Mouse (Mus musculus) kidney, adult 2 months (tissue): ENCODE data around the gene Prmt1. TPM values are rescaled to one million over a fixed set of nuclear protein-coding genes. Genes with fewer than 3 reads are reported as not detected.

Experiments used
- DNase-seq: peaks from one replicate; pipeline ENCODE4 v3.0.0; 2021
- H3K27ac ChIP-seq: fragments of 200-500 bp; 2 replicates; pipeline ENCODE4 v1.5.1; 2012; ENCODE audit warnings: low read depth, low read length, control low read depth, inconsistent platforms; ENCODE audit not compliant: insufficient read depth
- H3K27me3 ChIP-seq: fragments of 200-500 bp; replicated peaks from 2 replicates; pipeline ENCODE4 v1.6.1; 2012; ENCODE audit warnings: mild to moderate bottlenecking, moderate library complexity, low read length, inconsistent platforms; ENCODE audit not compliant: control insufficient read depth, insufficient read depth
- H3K36me3 ChIP-seq: fragments of 200-500 bp; 2 replicates; pipeline ENCODE4 v1.6.1; 2012; ENCODE audit warnings: mild to moderate bottlenecking, moderate library complexity, low read length, inconsistent platforms; ENCODE audit not compliant: control insufficient read depth, insufficient read depth
- H3K4me1 ChIP-seq: fragments of 200-500 bp; 2 replicates; pipeline ENCODE4 v1.6.1; 2011; ENCODE audit warnings: low read length; ENCODE audit not compliant: control insufficient read depth, insufficient read depth
- H3K4me3 ChIP-seq: fragments of 200-500 bp; 2 replicates; pipeline ENCODE4 v1.5.1; 2011; ENCODE audit warnings: mild to moderate bottlenecking, low read depth, low read length, control low read depth; ENCODE audit not compliant: insufficient read depth
- CTCF ChIP-seq: fragments of 200-500 bp; conservative IDR thresholded peaks from 2 replicates; pipeline ENCODE4 v1.5.1; 2011; ENCODE audit warnings: low read depth, mild to moderate bottlenecking, control low read depth, low read length, moderate library complexity, mixed read lengths; ENCODE audit not compliant: insufficient read depth, insufficient read length
- POLR2A ChIP-seq: fragments of 200-500 bp; IDR thresholded peaks from one replicate; pipeline ENCODE4 v1.6.1; 2011; ENCODE audit warnings: low read depth, low read length, control low read depth
- WGBS: fragments of 180-500 bp; shearing (Covaris S2); methylation state at CpG from one replicate; pipeline ENCODE4 v1.1.7; 2018; 5-methylcytosine and 5-hydroxymethylcytosine counted together
- polyA plus RNA-seq: library from polyadenylated mRNA; depleted of rRNA; stranded (reverse); fragments of >200 nt; gene quantifications from 2 replicates; pipeline ENCODE4 v1.2.3, GENCODE M21; 2012; rRNA removed

Gene Prmt1
- 89.9 and 95.4 TPM in 2 replicates for polyA plus RNA-seq

DNA sequence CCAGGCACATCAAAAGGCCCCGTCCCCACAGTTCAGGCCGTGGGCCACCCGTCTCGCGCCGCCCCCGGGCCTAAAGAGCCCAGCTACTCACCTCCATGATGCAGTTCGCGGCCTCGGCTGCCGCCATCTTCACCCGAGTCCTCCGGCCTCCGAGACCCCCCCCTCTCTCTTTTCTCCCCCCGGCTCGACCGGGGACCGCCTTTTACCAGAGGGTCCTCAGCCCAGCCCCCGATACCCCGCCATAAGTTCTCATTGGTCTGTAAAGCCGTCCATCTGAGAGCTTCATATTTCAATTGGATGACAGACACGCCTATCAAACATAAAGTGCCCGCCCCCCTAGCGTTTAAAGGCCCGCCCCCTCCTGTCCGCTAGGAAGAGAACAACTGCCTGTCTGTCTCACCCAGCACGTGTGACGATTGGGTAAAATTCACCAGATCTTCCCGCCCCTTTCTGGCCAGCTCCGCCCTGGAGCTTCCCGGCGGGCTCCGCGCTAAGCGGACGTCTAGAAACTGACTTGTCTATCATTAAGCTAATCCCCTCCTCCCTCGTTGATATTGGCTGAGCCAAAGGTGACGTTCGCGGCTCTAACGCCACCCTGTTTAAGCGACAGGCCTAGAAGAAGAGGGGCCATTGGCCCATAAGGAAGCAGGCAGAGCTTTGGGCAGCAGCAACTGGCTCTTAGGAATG, at the start of gene Prmt1:
Gene Prmt1, minus strand, starts transcription at position 377 of the 687 bp plus-strand sequence.
- H3K36me3 ChIP-seq = peaks cover 2% of the 10 kb centered on the region; the same call in 1 of the 2 replicates
- no peaks in the 10 kb centered on the region for H3K27me3 ChIP-seq
- H3K27ac ChIP-seq = peak within 1 kb of the TSS; percentile 65
- peaks cover 8% of the 10 kb centered on the region; the same call in 1 of the 2 replicates for H3K4me1 ChIP-seq
- no peak for TF ChIP-seq POLR2A
- TF ChIP-seq CTCF = no peak
- H3K4me3 ChIP-seq = peak within 1 kb of the TSS; percentile 93
- WGBS = under 1% methylated on average over 42 of the region's 42 CpGs
- DNase-seq = peak; percentile 100

DNA sequence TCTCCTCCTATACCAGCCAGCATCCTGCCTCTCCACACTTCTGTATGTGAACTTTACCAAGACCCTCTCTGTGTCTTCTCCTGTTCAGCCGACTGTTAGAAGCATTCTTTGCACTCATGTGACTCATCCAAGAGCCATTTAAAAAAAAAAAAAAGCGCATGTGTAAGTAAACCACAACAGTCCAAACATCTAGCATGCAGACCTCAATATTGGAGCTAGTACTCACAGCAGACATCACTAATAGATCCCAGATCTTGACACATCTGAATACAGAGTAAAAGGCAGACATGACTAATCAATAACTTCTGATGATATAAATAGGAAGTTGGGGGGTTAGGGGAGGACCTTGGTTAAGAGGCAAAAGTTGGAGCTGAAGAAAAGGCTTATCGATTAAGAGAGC, 49.3 kb upstream of the Prmt1 start:
- no peaks in the 10 kb centered on the region for H3K27me3 ChIP-seq
- no peak overlapping the region for H3K4me3 ChIP-seq
- H3K27ac ChIP-seq = no peak overlapping the region
- DNase-seq = no peak
- H3K36me3 ChIP-seq = peaks cover 6% of the 10 kb centered on the region
- H3K4me1 ChIP-seq = no peaks in the 10 kb centered on the region
- 83% methylated on average over 3 of the region's 3 CpGs for whole genome bisulfite sequencing
- no peak for TF ChIP-seq POLR2A
- TF ChIP-seq CTCF = no peak

DNA sequence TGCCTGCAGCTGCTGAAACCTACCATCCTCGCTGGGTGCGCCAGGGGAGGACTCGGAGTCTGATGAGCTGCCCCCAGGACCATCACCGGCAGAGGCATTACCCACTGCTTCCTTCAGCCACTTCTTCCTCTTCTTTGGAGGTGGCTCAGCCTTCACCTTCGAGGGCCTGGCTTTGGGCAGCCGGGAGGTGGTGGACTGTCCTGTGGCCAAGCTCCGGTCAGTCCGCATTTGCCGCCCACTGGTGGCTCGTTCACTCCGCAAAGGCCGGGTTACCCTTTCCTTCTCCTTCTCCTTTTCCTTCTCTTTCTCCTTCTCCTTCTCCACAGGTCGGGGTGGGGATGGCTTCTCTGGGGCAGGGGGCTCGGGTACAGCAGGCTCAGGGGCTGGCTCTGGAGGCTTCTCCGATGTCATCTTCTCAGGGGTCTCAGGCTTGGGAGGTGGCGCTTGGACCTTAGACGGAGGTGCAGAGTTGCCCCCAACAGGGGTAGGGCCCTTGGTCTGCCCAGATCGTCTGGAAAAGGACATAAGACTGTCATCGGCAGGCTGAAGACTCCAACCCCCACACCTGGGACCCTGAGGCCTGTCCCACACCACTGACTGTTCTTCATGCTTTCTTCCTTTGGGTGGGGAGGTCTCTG, 47.5 kb upstream of the Prmt1 start:
- H3K27ac ChIP-seq = no peak overlapping the region
- H3K36me3 ChIP-seq = peaks cover 7% of the 10 kb centered on the region
- DNase-seq = no peak
- WGBS = 91% methylated on average over 19 of the region's 19 CpGs
- TF ChIP-seq POLR2A (no peak), CTCF (no peak)
- no peaks in the 10 kb centered on the region for H3K4me1 ChIP-seq
- H3K4me3 ChIP-seq = no peak overlapping the region
- no peaks in the 10 kb centered on the region for H3K27me3 ChIP-seq

DNA sequence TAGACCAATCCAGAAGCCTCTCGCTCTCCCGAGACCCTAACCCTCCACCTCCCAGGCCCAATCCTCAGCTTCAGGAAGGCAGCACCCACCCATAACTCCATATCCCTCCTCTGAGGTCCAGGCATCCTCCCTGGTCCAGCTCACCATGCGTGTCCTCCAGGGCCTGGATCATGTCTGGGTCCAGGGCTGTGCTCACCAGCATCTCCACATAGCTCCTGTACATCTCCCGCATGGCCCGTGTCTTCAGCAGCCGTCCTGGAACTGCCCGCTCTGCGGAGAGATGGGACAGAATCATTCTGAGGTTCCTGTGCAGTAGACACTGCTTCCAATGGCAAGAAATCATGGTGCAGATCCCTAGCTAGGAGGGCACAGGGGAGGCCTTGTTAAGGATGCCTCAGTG, 44.5 kb upstream of the Prmt1 start:
- no peak for DNase-seq
- Histone ChIP-seq H3K27ac (no peak overlapping the region), H3K27me3 (no peaks in the 10 kb centered on the region), H3K36me3 (peaks cover 7% of the 10 kb centered on the region), H3K4me1 (no peaks in the 10 kb centered on the region), H3K4me3 (no peak overlapping the region)
- 96% methylated on average over 8 of the region's 8 CpGs for WGBS
- TF ChIP-seq POLR2A = no peak

DNA sequence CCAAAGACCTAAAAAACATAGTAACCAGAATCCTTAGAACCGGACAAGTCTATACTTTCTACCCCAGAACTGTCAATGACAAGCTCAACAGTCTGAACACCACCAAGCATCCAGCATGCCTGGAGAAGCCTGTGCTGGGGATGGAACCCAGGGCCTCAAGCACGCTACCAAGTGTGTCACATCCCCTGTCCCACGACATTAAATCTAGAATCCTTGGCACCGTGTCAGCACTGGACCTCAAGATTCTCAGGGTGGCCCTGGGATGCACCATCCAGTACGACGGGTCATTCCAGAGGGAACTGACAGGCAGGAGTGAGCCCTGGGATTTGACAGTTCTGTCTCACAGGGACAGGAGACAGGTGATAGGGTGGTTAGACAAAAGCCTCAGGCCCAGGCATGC, 43.6 kb upstream of the Prmt1 start:
- no peak for DNase-seq
- Histone ChIP-seq H3K36me3 (peaks cover 7% of the 10 kb centered on the region), H3K27me3 (no peaks in the 10 kb centered on the region), H3K4me1 (no peaks in the 10 kb centered on the region), H3K4me3 (no peak overlapping the region), H3K27ac (no peak overlapping the region)
- 88% methylated on average over 6 of the region's 6 CpGs for WGBS
- no peak for TF ChIP-seq POLR2A
- no peak for TF ChIP-seq CTCF

DNA sequence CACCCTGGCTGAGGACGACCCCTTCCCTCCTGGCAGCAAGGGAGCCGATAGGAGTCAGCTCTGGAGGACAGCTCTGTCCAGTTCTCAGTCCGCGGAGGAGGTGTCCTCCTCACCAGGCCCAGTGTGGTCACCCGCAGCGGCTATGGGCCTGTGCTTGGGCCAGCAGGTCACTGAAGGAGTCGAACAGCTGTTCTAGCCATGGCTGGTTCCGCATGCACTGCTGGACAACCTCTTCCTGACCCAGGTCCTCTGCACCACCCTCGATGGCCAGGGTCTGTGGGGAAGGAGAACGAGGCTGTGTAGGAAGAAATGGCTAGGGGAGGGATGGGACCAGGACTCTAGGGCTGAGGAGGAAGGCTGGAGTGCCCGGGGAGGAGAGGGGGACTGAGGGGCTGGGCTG, 42.0 kb upstream of the Prmt1 start:
- Histone ChIP-seq H3K4me3 (no peak overlapping the region), H3K4me1 (no peaks in the 10 kb centered on the region), H3K27me3 (no peaks in the 10 kb centered on the region), H3K27ac (no peak overlapping the region), H3K36me3 (peaks cover 1% of the 10 kb centered on the region)
- DNase-seq = no peak
- no peak for TF ChIP-seq POLR2A
- TF ChIP-seq CTCF = no peak
- 70% methylated on average over 11 of the region's 11 CpGs for WGBS

DNA sequence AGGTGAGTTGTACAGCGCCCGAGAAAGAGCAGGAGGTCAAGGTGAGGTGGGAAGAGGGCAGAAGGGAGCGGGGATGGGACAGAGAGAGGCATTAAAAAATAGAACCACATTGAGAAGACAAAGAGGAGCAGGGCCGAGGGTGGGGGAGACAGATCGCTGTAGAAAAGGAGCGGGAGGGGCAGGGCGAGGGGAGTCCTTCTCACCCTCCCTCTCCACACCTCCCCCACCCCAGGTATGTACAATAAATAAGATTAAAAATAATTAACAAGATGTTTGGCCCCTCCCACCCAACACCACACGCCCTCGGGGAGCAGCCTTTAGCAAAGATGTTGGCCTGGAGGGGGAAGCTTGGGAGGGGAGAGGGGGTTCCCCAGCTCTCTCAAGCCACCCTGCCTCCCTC, 41.4 kb upstream of the Prmt1 start:
- DNase-seq = no peak
- H3K4me1 ChIP-seq = no peaks in the 10 kb centered on the region
- TF ChIP-seq POLR2A (no peak), CTCF (no peak)
- H3K27me3 ChIP-seq = no peaks in the 10 kb centered on the region
- H3K4me3 ChIP-seq = no peak overlapping the region
- H3K27ac ChIP-seq = no peak overlapping the region
- H3K36me3 ChIP-seq = peaks cover 1% of the 10 kb centered on the region
- WGBS = 82% methylated on average over 9 of the region's 9 CpGs
